ENCODE assay signal across 22 mouse cellular contexts in the genomic region with DNA sequence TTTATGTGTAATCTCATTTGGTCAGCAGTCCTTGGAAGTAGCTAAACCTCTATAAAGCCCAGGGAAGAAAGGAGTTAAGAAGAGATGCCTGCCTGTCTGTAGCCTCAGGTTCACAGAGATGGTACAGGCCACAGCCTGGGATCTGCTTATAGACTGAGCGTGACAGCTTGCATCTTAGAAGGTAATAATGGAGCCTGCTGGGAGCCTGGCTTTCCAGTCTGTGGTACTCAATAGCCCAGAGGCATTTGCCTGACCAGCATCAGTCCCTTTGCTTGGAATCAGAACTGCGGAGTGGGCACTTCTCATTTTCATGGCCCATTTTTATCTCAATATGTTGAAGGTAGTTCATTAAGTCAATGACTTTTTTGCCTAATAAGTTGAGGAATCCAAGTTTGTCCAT. TPM values are rescaled to one million over a fixed set of nuclear protein-coding genes. Genes with fewer than 3 reads are reported as not detected.
"Had no signal": no experiment of that assay in that cellular context is flagged by ENCODE, and none has a peak within 500 bp of the region (broad histone marks: within the 10 kb centered on the region; RNA-seq: fewer than 3 reads in every experiment).

No protein-coding gene starts in this region.

- H3K9ac ChIP-seq: heart, embryonic 13.5 days; heart, embryonic 15.5 days; hindbrain, embryonic 14.5 days; kidney, embryonic 15.5 days; limb, embryonic 13.5 days; limb, embryonic 15.5 days; liver, embryonic 12.5 days; liver, embryonic 14.5 days had no signal

- H3K36me3 ChIP-seq: heart, embryonic 13.5 days; heart, embryonic 15.5 days; kidney, embryonic 15.5 days; limb, embryonic 13.5 days; limb, embryonic 15.5 days; liver, embryonic 12.5 days had no signal

- H3K4me3 ChIP-seq: heart, embryonic 13.5 days; heart, embryonic 15.5 days; kidney, embryonic 15.5 days; limb, embryonic 13.5 days; limb, embryonic 15.5 days; liver, embryonic 12.5 days had no signal

- H3K4me1 ChIP-seq: heart, embryonic 13.5 days; heart, embryonic 15.5 days; kidney, embryonic 15.5 days; limb, embryonic 13.5 days; limb, embryonic 15.5 days; liver, embryonic 12.5 days had no signal

- H3K27ac ChIP-seq: heart, embryonic 13.5 days; heart, embryonic 15.5 days; hindbrain, embryonic 14.5 days; kidney, embryonic 15.5 days; kidney, postnatal 0 days; limb, embryonic 13.5 days; limb, embryonic 15.5 days; liver, embryonic 12.5 days; liver, embryonic 14.5 days had no signal

- DNase-seq: gastrocnemius, postnatal 14 days; gastrocnemius, postnatal 36 days; heart, adult 18-20 months; heart, postnatal 14 days; heart, postnatal 36 days; kidney, adult 11 months; kidney, adult 2 months; kidney, adult 9 months; kidney, postnatal 14 days; kidney, postnatal 36 days; layer of hippocampus, adult 9-11 months; layer of hippocampus, postnatal 36 days had no signal

- H3K27me3 ChIP-seq: heart, embryonic 13.5 days; heart, embryonic 15.5 days; kidney, embryonic 15.5 days; limb, embryonic 13.5 days; limb, embryonic 15.5 days; liver, embryonic 12.5 days had no signal

RNA-seq across cellular contexts. Expression of a gene that starts 53.9 kb away (rescaled TPM):
- total RNA-seq: hematopoietic stem cell, adult 5-6 weeks had no signal
